Mouse (Mus musculus) adrenal gland, postnatal 25 days (tissue): ENCODE results near the gene Ankrd45. TPM values are rescaled to one million over a fixed set of nuclear protein-coding genes. Genes with fewer than 3 reads are reported as not detected.
"Not testable (repeated sequence)": the region's sequence is repeated elsewhere in the genome, so short reads cannot be mapped to it uniquely, and the experiment has no call there.

Source experiments
- DNase-seq: peaks from one replicate; pipeline ENCODE4 v3.0.0; 2021; ENCODE audit warnings: mixed read lengths
- long read RNA-seq: library from polyadenylated mRNA; stranded (forward); transcript quantifications from one replicate; pipeline ENCODE4 v2.0.0, GENCODE M21; 2021
- total RNA-seq: library from RNA; stranded (reverse); gene quantifications from 2 replicates; pipeline ENCODE4 v1.2.3, GENCODE M21; 2021

The Ankrd45 gene
- total RNA-seq = 4.9 and 5.2 TPM in 2 replicates
- long read RNA-seq = 0 reads

GRCm38 (mm10) chr1:161142531-161143159 lies at the start of gene Ankrd45:
Ankrd45 (plus strand) TSS chr1:161142691.
- DNase-seq = peak; percentile 76

DNA sequence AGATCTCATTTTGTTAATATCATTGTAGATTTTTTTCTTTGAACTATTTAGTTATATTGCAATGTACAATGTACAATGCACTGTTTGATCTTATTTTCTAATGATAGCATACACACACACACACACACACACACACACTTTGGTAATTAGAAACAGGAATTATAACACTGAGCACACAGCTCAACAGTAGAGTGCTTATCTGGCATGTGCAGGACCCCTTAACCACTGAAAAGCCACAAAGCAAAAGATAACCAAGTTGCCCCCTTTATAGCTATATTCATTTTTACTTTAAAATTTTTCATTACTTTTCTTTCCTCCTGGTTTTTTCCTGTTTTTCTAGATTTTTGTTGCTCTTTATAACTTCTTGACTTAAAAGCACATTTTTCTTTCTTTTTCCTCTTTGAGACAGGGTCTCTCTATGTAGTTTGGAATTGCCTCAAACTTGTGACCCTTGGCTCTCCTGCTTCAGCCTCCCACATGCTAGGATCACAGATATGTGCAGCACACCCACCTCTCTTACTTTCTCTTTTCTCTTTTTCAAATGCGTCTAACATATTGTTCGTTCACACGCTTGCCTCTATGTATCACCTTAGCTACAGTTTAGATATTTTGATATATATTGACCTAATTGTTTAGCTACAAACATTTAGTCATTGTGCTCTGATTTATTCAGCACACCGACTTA lies 42.6 kb upstream of the Ankrd45 start:
- DNase-seq = no peak

DNA sequence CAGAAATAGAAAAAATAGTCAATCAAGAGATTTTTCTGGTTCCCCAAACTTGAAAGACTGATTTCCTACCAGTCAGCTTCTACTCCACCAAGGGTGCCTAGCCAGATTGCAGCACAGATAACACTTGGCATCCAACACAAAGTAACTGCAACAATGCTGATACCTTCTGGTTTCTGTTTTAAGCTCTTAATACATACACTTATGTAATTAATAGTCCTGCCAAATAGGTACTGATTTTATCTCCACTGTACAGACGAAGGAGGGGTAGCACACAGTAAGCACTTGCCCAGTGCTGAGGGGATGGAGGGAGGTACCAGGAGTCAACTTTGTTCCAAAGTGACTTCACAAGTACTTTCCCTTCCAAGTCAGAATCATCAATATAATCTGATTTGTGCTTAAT lies 38.6 kb upstream of the Ankrd45 start:
- no peak for DNase-seq

DNA sequence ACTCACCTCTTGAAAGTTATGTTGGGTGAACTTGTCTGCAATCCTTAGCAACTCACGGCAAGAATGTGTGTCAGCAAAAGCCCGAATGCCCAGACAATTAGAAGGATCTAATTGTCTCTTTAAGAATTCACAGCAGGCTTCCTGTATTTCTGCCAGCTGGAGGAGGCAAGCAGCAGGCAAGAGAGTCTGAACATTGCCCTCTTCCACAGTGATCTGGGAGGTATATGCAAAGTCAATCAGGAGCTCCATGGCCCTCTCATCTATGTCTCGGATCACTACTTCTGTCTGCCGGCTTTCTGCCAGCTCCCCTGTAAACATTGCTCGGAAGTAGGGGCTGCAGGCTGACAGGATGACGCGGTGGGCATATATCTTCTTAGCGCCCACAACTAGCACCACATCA lies 33.3 kb upstream of the Ankrd45 start:
- no peak for DNase-seq

DNA sequence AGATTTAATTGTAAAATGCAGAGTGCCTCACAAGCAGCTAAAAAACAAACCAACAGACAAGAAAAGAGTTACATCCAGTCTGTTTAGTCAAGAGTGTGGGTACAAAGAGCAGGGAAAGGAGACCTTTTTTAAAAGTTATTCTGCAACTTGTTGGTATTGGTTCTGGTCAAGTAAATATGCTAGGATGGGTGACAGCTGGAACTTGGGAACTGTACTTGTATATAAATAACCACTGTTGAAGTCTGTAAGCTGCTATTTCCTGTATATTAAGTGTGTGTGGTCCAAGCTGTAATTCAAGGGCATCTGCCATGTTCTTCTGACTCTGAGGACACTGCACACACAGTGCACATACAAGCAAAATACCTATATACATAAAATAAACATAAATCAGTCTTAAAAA lies 27.9 kb upstream of the Ankrd45 start:
- DNase-seq = no peak

DNA sequence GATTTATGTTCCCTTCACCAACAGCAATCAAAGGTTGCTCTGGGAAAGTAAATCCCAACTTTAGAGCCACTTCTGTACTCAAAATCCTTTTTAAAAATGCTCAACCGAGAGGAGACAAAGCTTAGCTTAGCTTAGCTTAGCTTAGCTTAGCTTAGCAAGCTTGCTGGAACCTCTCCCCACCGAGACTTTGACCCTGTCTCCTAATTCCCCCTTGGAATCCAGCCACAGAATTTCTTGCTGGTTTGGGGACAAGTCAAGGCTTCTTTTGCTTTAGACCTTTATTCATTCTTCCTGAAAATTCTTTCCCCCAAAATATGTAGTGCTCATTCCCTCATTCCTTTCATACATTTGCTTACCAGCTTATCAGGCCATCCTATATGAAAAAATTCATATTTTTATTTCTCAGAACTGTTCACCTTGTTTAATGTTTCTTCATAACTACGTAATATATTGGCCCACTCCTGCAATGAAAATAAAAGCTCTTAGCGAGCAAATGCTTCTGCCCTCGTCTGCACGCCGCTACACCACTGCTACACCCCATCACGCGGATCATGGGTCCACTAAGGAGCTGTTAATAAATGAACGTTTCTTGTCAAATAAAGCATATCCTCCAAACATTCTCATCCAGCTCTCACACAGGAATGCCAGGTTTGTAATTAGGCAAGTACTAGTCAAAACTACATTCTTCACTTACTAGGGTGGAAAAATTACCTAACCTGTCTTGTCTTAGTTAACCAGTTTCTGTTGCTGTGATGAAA lies 19.7 kb upstream of the Ankrd45 start:
- no peak for DNase-seq

DNA sequence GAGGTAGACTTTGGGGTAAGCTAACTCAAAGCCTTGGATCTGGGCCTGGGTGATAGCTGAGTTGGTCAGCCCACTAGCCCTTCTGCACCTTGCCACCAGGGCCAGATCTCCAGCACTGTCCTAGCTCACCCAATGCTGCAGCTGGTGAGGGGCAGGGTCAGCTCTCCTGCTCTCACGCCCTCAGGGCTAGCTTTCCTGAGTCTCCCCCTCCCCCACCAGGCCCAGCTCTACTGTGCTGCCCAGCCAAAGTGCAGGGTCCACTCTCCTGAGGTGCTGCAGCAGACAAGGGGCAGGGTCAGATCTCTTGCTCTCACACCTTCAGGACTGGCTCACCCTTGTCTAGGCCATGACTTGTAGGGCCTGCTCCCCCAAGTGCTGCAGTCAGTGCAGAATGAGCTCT lies 16.0 kb upstream of the Ankrd45 start:
- DNase-seq = no peak

DNA sequence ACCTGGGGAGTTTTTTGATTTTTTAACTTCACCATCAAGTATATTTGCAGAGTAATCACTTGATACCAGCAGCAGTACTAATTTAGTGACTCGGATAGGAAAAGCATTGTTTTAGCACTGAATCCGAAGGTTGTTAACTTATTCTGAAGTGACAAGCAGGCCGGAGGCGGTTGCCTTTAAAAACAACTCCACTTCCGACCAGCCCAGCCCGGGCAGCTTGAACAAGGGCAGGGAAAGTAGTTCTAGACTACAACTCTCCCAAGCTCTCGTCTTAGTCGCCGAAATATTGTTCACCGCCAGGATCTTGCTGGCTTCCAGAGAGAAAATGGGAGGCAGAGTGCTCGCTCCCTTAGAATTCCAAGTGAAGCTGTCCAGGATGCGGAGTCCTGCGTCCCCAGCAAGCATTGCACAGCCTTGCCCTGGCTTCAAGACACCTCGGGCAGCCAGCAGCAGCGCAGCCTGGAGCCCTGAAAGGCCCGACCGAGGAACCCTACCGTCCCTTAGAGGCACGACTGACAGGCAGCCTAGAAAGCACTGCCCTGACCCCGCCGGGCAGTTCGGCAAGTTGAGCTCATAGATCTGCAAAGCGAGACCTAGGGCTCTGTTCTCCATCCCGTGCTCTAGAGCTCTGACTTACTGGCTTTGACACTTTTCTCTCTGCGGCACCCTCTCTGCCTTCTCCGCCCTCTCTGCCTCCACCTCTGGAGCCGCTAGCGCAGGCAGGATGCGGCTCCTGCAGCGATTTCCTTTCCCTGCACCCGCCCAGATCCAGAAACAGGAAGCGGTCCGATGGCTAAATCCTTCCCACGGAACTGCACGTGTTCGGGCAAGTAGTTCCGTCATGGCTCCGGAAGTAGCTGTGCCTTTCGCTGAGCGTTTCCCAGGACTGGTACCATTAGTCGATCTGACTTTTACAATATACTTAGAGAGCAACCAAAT lies 11.5 kb upstream of the Ankrd45 start, which contains the start of gene Klhl20:
Gene Klhl20, minus strand, starts transcription at position 786 of the 939 bp plus-strand sequence.
- peak; percentile 90 for DNase-seq

DNA sequence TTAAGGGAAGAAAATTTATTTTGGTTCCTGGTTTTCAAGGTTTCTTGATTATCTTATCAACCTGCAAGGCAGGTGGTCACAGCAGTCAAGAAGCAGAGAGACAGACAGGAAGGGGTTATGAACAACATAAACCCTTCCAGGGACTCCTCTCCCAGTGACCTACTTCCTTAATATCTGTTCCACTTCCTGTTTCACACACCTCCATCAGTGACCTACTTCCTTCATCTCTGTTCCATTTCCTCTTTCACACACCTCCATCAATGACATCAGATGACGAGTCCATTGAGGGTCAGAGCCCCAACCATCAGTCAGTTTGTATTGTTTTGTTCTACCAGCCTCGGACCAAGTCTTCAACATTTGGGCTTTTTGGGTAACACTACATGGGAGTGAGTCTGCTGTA lies 3.0 kb upstream of the Ankrd45 start:
- DNase-seq = no peak

DNA sequence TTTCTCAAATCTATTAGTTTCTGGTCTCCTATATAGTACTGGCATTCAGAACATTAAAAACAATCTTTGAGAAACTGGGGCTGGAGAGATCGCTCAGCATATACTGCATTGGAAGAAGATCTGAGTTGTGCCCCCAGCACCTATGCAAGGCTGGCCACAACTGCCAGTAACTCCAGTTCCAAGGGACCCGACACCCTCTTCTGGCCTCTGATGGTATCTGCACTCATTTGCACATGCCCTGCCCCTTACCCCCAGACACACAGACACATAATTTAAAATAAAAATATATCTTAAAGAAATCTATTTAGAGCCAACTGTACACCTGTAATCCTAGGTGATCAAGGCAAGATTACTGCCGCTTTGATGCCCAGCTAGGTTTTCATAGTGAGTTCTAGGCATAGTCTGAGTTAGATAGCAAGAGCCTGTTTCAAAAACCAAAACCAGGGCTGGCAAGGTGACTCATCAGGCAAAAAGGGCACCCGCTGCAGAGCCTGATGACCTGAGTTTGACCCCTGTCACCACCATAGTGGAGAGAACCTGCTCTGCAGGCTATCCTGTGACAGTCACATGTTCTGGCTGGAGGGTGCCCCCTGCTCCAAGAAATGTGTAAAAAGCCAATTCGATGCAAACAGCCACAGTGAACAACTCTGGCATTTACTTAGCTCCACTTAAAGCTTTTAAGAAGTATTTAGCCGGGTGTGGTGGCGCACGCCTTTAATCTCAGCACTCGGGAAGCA lies 2.3 kb upstream of the Ankrd45 start:
- DNase-seq = no peak

DNA sequence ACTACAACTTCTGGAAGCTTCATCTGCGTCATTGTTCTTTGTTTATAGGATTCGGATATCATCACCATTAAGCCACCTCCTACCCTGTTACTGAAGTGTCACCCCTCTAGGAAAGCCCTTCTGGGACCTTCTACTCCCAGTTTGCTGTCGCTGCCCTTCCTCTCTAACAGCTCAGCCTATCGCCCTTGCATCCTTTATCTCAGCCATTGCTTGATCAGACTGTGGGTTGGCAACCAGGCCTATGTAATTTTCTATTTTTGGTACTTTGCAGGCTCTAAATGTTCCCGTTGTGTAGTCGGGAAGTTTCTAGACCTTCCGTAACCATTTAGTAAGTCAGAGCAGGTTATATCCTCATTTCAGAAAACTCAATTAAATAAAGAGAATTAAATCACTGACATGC lies 725 bp downstream of the Ankrd45 start:
- DNase-seq = no peak

DNA sequence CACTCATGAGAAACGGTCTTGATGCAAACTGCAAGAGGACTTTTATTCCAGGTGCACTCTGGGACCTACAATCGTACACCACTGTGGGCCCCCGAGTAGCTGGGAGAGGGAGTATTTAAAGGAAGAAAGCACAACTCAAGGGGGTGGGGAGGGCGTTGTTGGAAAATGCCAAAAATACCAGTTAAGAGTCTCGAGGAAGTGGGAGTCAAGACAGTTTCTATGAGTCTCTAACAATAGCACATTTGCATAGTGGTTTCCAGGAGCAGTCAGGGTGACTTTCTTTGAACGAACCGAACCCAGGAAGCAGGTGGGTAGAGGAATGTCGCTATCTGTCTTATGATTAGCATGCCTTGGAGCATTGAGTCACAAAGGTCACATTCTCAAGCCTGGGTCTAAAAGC lies 3.1 kb downstream of the Ankrd45 start:
- not testable (repeated sequence) for DNase-seq

DNA sequence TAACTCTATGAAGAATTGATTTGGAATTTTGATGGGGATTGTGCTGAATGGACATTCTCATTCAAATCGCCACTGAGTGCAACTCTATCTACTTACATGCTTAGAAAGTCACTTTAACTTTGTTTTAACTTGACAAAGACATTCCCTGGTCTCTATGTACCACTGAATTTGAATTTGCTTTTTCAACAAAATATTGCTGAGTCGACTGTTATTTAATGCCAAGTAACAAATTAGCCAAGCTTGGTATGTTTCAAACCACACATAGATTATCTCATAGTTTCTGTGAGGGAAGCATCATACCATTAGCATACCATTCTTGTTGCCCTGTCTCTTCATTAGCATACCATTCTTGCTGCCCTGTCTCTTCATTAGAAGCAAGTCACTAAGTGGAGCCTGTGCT lies 5.4 kb downstream of the Ankrd45 start:
- no peak for DNase-seq

- no peak for DNase-seq
Measured at GRCm38 (mm10) chr1:161151098-161151497, 8.6 kb downstream of the Ankrd45 start.

- no peak for DNase-seq
Measured at GRCm38 (mm10) chr1:161156546-161156945, 14.1 kb downstream of the Ankrd45 start.

DNA sequence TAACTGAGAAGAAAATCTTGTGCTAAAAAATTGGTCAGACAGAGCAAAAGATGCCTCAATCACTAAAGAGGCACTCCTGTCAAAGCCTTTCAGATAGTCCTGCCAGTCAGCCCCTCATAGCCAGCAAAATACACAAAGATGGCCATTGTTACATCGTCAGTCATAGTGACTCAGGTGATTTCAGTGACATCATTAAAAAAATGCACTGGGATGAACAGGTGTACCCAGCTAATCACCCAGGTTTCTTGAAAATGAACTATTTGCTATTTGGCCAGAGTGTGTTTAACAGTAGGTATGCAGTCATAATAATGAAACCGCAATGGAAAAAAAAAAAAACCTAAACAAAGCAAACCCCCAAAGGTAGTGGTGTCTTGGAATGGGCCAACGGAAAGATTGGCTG lies 16.7 kb downstream of the Ankrd45 start, which contains the start of gene Tex50:
Gene Tex50, minus strand, starts transcription at position 101 of the 400 bp plus-strand sequence.
- DNase-seq = no peak

- DNase-seq = no peak
Measured at GRCm38 (mm10) chr1:161160266-161160665, 17.8 kb downstream of the Ankrd45 start.

DNA sequence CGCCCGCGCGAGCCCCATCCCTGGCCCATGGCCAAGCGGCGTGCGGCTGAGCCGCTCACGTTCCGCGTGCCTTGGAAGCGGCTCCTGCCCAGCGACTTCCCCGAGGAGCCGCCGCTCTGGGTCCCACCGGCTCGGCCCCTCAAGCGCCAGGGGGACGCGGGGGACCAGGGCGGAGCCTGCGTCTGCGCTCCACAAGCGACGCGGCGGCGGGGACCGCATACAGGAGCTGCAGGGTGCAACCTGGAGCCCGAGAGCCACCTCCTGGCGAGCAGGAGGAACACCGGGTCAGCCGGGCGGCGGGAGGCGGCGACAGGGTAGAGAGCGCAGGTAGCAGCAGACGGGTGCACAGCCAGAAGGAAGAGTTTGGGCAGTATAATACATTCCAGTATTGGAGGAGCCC lies 28.2 kb downstream of the Ankrd45 start:
- DNase-seq = peak; percentile 84

GRCm38 (mm10) chr1:161180674-161181073 lies 38.2 kb downstream of the Ankrd45 start:
- peak; percentile 58 for DNase-seq

DNA sequence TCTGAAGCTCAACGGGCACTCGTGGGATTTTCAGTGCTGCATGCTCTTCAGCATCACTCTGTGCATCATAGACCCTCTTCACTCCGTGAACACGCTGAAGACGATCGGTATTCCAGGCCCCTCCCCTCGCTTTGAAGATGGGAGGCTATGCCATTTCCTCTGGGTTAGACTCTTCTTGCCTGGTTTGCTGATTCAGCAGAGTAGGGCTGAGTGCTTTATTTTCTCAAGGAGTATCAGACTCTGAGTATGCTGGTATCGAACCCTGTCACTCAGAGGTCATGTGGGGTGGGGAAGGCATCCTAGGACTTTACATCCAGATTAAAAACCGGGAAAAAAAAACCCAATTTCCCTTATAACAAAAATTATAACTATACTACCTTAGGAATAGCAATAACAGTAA lies 39.9 kb downstream of the Ankrd45 start:
- DNase-seq = no peak

DNA sequence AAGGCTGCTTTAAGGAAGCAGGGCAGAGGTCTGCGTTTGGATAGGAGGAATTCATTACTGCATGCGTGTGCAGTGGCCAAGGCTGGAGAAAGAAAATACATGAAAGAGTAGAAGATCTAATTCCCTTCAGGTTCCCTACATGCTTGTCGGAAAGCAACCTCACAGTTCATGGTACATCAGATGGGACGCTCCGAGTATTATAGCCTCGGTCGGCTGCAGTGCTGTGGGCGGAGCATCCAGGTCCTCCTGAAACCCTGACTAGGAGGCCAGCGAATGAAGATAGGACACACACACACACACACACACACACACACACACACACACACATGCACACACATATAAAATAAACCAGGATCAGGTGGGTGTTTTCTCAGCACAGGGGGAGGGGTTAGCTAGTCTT lies 41.2 kb downstream of the Ankrd45 start:
- DNase-seq = no peak
